ENCODE assay signal across 16 mouse cellular contexts in genomic region chr2:144045756-144046560, GRCm38 (mm10). TPM values are rescaled to one million over a fixed set of nuclear protein-coding genes. Genes with fewer than 3 reads are reported as not detected.
DNase-seq lines count a peak whose midpoint lies in the region; ATAC-seq and TF ChIP-seq lines count a peak whose summit lies in the region.
"Had no signal": no experiment of that assay in that cellular context is flagged by ENCODE, and none has a peak within 500 bp of the region (broad histone marks: within the 10 kb centered on the region; RNA-seq: fewer than 3 reads in every experiment).

No protein-coding gene starts in this region.

- 73% methylated on average over 5 of the region's 5 CpGs for WGBS in embryonic facial prominence, embryonic 10.5 days
- WGBS in intestine, postnatal 0 days, result 62% methylated on average over 5 of the region's 5 CpGs

- DNase-seq in layer of hippocampus, adult 2 months (ENCODE audit: low spot score in 2 of 2), result no peak
- DNase-seq in layer of hippocampus, adult 18-20 months (ENCODE audit: low spot score in 2 of 2), result no peak
- peak; percentile 16 for DNase-seq in ZHBTc4 (ENCODE audit: low read depth, low spot score)
- DNase-seq in embryonic facial prominence, embryonic 10.5 days (ENCODE audit: low spot score), result peak; percentile 17
- DNase-seq in left cerebral cortex, adult 9 months (ENCODE audit: low spot score in 2 of 2), result peak; percentile 45 to 51
- no peak for DNase-seq in adrenal gland, postnatal 4 days (ENCODE audit: low spot score in 2 of 2)
- no peak for DNase-seq in gastrocnemius, postnatal 4 days (ENCODE audit: low spot score in 2 of 2)
- DNase-seq: cerebellum, postnatal 36 days; lung, postnatal 10 days; thymus, postnatal 4 days had no signal

- H3K27me3 ChIP-seq in embryonic facial prominence, embryonic 10.5 days (replicated peaks; ENCODE audit: low read depth, poor library complexity, severe bottlenecking), result no peaks in the 10 kb centered on the region
- no peaks in the 10 kb centered on the region for H3K27me3 ChIP-seq in intestine, postnatal 0 days (replicated peaks; ENCODE audit: control insufficient read depth, insufficient read depth, low read length)
- H3K27me3 ChIP-seq: CH12.LX; kidney, embryonic 15.5 days had no signal

- H3K4me3 ChIP-seq in layer of hippocampus, adult 2 months, result no peak overlapping the region
- H3K4me3 ChIP-seq in embryonic facial prominence, embryonic 10.5 days, result no peak overlapping the region
- no peak overlapping the region for H3K4me3 ChIP-seq in intestine, postnatal 0 days (ENCODE audit: low read depth, low read length)
- H3K4me3 ChIP-seq: kidney, embryonic 15.5 days had no signal

- H3K36me3 ChIP-seq in embryonic facial prominence, embryonic 10.5 days (replicated peaks), result no peaks in the 10 kb centered on the region
- no peaks in the 10 kb centered on the region for H3K36me3 ChIP-seq in intestine, postnatal 0 days (ENCODE audit: control insufficient read depth, insufficient read depth)
- H3K36me3 ChIP-seq: kidney, embryonic 15.5 days had no signal

- no peak overlapping the region for H3K4me2 ChIP-seq in intestine, postnatal 0 days (replicated peaks; ENCODE audit: low read depth)
- H3K4me2 ChIP-seq: kidney, embryonic 15.5 days had no signal

- H3K27ac ChIP-seq in layer of hippocampus, adult 2 months, result no peak overlapping the region
- peak overlapping the region; percentile 57 for H3K27ac ChIP-seq in embryonic facial prominence, embryonic 10.5 days (replicated peaks)
- H3K27ac ChIP-seq in intestine, postnatal 0 days (ENCODE audit: low read depth, low read length), result no peak overlapping the region
- H3K27ac ChIP-seq: kidney, embryonic 15.5 days had no signal

- peaks cover 12% of the 10 kb centered on the region; the same call in 1 of the 2 replicates for H3K9me3 ChIP-seq in embryonic facial prominence, embryonic 10.5 days
- H3K9me3 ChIP-seq in intestine, postnatal 0 days (ENCODE audit: control insufficient read depth), result peaks cover 6% of the 10 kb centered on the region; the same call in 1 of the 2 replicates

- peak; percentile 37 for TF ChIP-seq CTCF in layer of hippocampus, adult 2 months (conservative IDR thresholded peaks at IDR 0.05)
- TF ChIP-seq CTCF in intestine, postnatal 0 days (IDR thresholded peaks at IDR 0.05; ENCODE audit: low read depth), result no peak

- peaks cover 10% of the 10 kb centered on the region for H3K4me1 ChIP-seq in embryonic facial prominence, embryonic 10.5 days
- no peaks in the 10 kb centered on the region for H3K4me1 ChIP-seq in intestine, postnatal 0 days (replicated peaks; ENCODE audit: control insufficient read depth, insufficient read depth, low read length)

- no peak overlapping the region for H3K9ac ChIP-seq in intestine, postnatal 0 days (ENCODE audit: low read depth, low read length)
- H3K9ac ChIP-seq: kidney, embryonic 15.5 days had no signal

- ATAC-seq in intestine, postnatal 0 days, result no peak

RNA-seq across cellular contexts. Expression of gene Banf2, which starts 13.1 kb away (rescaled TPM):
- not detected for total RNA-seq in layer of hippocampus, adult 2 months (2021)
- total RNA-seq in layer of hippocampus, adult 18-20 months (2021), result not detected
- not detected in 2 replicates for polyA plus RNA-seq in embryonic facial prominence, embryonic 10.5 days (2016; fragmentation: Nextera tagmentation; extraction: Ambion mirVana)
- polyA plus RNA-seq in intestine, postnatal 0 days (2015; fragmentation: Nextera tagmentation; extraction: Ambion mirVana), result not detected in 2 replicates
- total RNA-seq in adrenal gland, postnatal 4 days (2021), result not detected
- total RNA-seq in gastrocnemius, postnatal 4 days (2021), result not detected
- total RNA-seq: CH12.LX; granulocyte monocyte progenitor cell, adult 5-6 weeks; heart, postnatal 25 days had no signal
- polyA plus RNA-seq: kidney, embryonic 15.5 days; limb, embryonic 14.5 days had no signal

RNA-seq across cellular contexts. Expression of gene Rrbp1, which starts 34.9 kb away (rescaled TPM):
- total RNA-seq in layer of hippocampus, adult 2 months (2021), result 10 to 100 TPM; 52.6 to 56.3 TPM
- 10 to 100 TPM; 48.9 to 52.6 TPM for total RNA-seq in layer of hippocampus, adult 18-20 months (2021)
- 50.7 and 57.8 TPM in 2 replicates for polyA plus RNA-seq in embryonic facial prominence, embryonic 10.5 days (2016; fragmentation: Nextera tagmentation; extraction: Ambion mirVana)
- 156 and 166 TPM in 2 replicates for polyA plus RNA-seq in intestine, postnatal 0 days (2015; fragmentation: Nextera tagmentation; extraction: Ambion mirVana)
- total RNA-seq in adrenal gland, postnatal 4 days (2021), result 100 to 1,000 TPM; 228 to 233 TPM
- 100 to 1,000 TPM; 270 to 296 TPM for total RNA-seq in gastrocnemius, postnatal 4 days (2021)

Comparison
In these comparisons a context has a peak if more than half of its experiments do, and no peak if none do; other contexts are left out.
1. DNase-seq: peak in ZHBTc4 (single experiment), embryonic facial prominence, embryonic 10.5 days (single experiment) and left cerebral cortex, adult 9 months (2 of 2); none in layer of hippocampus, adult 2 months (0 of 2), layer of hippocampus, adult 18-20 months (0 of 2), adrenal gland, postnatal 4 days (0 of 2) and gastrocnemius, postnatal 4 days (0 of 2).